Mouse (Mus musculus) limb, embryonic 15.5 days (tissue): Measurements from ENCODE around the gene Mybpc2. TPM values are rescaled to one million over a fixed set of nuclear protein-coding genes. Genes with fewer than 3 reads are reported as not detected.
A peak's percentile ranks its signal among the peaks of the same experiment; 100 is the strongest.

Source experiments
- ATAC-seq: fragments of 200-750 bp; cut with Nextera tagmentation; 2 replicates; pipeline ENCODE4 v1.8.0; 2017; ENCODE audit warnings: low read depth, moderate TSS enrichment; ENCODE audit not compliant: insufficient number of reproducible peaks, low FRiP score, low TSS enrichment
- H3K27ac ChIP-seq: fragments of 300-500 bp; sonication (generic); 2 replicates; pipeline ENCODE4 v1.5.1; 2015; ENCODE audit warnings: moderate library complexity, mild to moderate bottlenecking, inconsistent platforms
- H3K27me3 ChIP-seq: fragments of 300-500 bp; sonication (generic); 2 replicates; pipeline ENCODE4 v1.6.1; 2015; ENCODE audit warnings: inconsistent platforms
- H3K36me3 ChIP-seq: fragments of 300-500 bp; sonication (generic); 2 replicates; pipeline ENCODE4 v1.6.1; 2015; ENCODE audit warnings: inconsistent platforms
- H3K4me1 ChIP-seq: fragments of 300-500 bp; sonication (generic); 2 replicates; pipeline ENCODE4 v1.6.1; 2015; ENCODE audit warnings: inconsistent platforms
- H3K4me2 ChIP-seq: fragments of 300-500 bp; sonication (generic); 2 replicates; pipeline ENCODE4 v1.6.1; 2015; ENCODE audit warnings: mild to moderate bottlenecking, inconsistent platforms
- H3K4me3 ChIP-seq: fragments of 300-500 bp; sonication (generic); 2 replicates; pipeline ENCODE4 v1.5.1; 2015; ENCODE audit warnings: mild to moderate bottlenecking, inconsistent platforms
- H3K9ac ChIP-seq: fragments of 300-500 bp; sonication (generic); 2 replicates; pipeline ENCODE4 v1.6.1; 2015; ENCODE audit warnings: inconsistent platforms
- H3K9me3 ChIP-seq: fragments of 300-500 bp; sonication (generic); 2 replicates; pipeline ENCODE4 v1.6.1; 2016; ENCODE audit warnings: inconsistent platforms
- WGBS: fragments of 180-500 bp; shearing (Covaris S2); methylation state at CpG from one replicate; pipeline ENCODE4 v1.1.7; 2015; 5-methylcytosine and 5-hydroxymethylcytosine counted together
- polyA plus RNA-seq: library from polyadenylated mRNA; unstranded; fragments of >200 nt; fragmentation: Nextera tagmentation; extraction: Ambion mirVana; gene quantifications from 2 replicates; pipeline ENCODE4 v1.2.1, GENCODE M21; 2015

The Mybpc2 gene
- polyA plus RNA-seq, 1 experiment from 2014 or later: 0.13 TPM

DNA sequence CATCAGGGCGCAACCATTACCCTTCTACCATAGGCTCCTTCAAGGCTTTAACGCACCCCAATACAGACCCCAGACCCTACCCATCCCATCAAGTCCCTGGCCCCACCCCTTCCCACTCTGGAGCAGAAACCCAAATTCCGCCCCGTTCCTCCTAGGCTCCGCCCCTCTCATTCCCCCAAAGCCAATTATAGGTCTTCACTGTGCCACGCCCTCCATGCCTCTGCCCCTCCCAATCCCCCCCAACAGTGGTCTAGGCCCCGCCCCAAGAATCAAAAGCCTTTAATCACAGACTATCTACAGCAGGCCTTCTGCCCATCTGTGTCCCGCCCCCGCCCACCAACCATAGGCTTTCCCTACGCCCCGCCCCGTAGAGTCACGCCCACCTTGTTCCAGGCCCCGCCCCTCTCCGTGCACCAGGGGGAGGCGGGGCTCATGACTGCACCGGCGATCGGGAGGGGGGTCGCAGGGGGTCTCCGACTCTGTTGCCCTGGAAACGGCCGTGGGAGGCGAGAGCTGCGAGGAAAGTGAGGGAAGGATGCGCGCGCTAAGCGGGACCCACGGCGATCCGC lies 28.8 kb upstream of the Mybpc2 start:
- peak; percentile 81 for ATAC-seq
- H3K9me3 ChIP-seq: no peaks in the 10 kb centered on the region
- H3K4me3 ChIP-seq: peak overlapping the region; percentile 97
- H3K4me2 ChIP-seq: peak overlapping the region; percentile 81
- no peaks in the 10 kb centered on the region for H3K27me3 ChIP-seq
- H3K27ac ChIP-seq: peak overlapping the region; percentile 100
- peak overlapping the region; percentile 67 for H3K9ac ChIP-seq
- H3K36me3 ChIP-seq: peaks cover 30% of the 10 kb centered on the region
- 1% methylated on average over 32 of the region's 32 CpGs for WGBS
- H3K4me1 ChIP-seq: peaks cover 12% of the 10 kb centered on the region

DNA sequence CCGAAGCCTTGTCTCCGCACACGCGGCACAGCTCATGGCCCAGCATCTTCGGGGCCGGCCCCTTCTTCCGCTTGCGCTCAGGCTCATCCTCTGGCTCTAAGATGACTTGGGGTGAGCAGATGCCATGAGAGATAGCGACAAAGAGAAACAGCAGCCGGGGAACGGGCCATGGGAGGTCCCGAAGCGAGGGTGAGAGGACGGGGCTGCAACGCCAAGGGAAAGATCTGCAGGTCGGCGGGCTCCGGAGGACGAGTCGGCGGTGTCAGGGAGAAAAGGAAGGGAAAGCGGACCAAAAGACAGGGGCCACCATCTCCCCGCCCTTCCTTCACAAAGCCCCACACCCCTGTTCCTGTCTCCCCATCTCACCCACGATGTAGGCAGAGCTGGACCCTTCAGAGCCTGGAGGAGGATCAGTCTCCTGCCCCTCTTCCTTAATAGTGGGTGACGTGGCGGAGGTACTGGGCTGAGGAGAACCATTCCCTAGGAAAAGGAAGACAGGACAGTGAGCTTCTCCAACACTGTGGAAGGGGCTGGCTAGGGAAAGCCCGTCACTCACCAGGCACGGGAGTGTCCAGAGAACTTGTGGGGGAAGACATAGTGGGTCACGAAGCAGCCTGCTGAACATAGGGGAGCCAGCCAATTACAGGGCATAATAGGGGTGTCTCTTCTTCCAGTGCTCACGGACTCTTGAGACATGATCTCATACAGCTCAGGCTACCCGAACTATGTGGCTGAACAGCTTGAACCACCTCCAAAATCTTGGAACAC lies 27.9 kb upstream of the Mybpc2 start:
- WGBS: 88% methylated on average over 31 of the region's 31 CpGs
- Histone ChIP-seq H3K27ac (peak overlapping the region; percentile 100), H3K9ac (no peak overlapping the region), H3K4me3 (peak overlapping the region; percentile 97), H3K36me3 (peaks cover 30% of the 10 kb centered on the region), H3K27me3 (no peaks in the 10 kb centered on the region), H3K4me1 (peaks cover 21% of the 10 kb centered on the region), H3K4me2 (peak overlapping the region; percentile 81), H3K9me3 (no peaks in the 10 kb centered on the region)
- ATAC-seq: no peak

DNA sequence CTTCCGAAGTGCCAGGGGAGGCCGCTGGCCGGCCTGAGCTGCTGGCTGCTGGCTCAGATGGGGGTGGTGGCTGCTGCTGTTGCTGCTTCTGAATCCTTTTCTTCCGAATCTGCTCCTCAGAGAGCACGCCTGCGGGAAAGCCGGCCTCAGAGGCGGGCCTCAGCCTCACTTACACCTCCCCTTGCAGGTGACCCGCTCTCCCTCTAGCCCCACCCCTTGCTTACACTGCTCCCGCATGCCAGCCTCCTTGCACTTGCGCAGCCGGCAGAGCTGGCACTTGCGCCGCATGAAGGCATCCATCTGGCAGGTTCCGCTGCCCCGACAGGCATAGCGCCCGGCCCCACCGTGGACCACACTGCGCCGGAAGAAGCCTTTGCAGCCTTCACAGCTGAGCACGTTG lies 27.3 kb upstream of the Mybpc2 start:
- H3K27me3 ChIP-seq: no peaks in the 10 kb centered on the region
- H3K36me3 ChIP-seq: peaks cover 30% of the 10 kb centered on the region
- no peaks in the 10 kb centered on the region for H3K9me3 ChIP-seq
- 77% methylated on average over 22 of the region's 22 CpGs for WGBS
- H3K4me3 ChIP-seq: no peak overlapping the region
- H3K9ac ChIP-seq: no peak overlapping the region
- peaks cover 27% of the 10 kb centered on the region for H3K4me1 ChIP-seq
- ATAC-seq: no peak
- no peak overlapping the region for H3K4me2 ChIP-seq
- H3K27ac ChIP-seq: no peak overlapping the region

DNA sequence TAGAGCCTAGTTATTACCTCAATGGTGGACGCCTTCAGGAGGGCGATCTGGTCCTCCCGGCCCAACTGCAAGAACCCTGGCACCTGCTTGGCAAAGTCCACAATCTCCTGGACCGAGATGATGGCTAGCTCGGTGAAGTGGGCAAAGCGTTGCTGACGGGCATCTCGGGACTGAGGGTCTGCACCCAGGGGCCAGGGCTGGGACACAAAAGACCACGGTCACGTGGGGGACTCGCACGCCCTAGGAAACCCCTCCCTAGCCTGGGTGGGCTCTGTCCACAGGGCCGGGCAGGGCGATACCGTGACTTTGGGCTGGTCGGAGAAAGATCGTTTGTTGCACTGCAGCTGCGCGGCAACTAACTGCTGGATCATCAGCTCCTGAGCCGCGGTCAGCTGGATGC lies 26.8 kb upstream of the Mybpc2 start:
- Histone ChIP-seq H3K4me1 (peaks cover 28% of the 10 kb centered on the region), H3K4me3 (no peak overlapping the region), H3K27me3 (no peaks in the 10 kb centered on the region), H3K27ac (no peak overlapping the region), H3K9me3 (no peaks in the 10 kb centered on the region), H3K4me2 (no peak overlapping the region), H3K9ac (no peak overlapping the region), H3K36me3 (peaks cover 32% of the 10 kb centered on the region)
- WGBS: 92% methylated on average over 21 of the region's 21 CpGs
- no peak for ATAC-seq

- H3K27me3 ChIP-seq: no peaks in the 10 kb centered on the region
- H3K4me1 ChIP-seq: peaks cover 28% of the 10 kb centered on the region
- H3K9me3 ChIP-seq: no peaks in the 10 kb centered on the region
- no peak overlapping the region for H3K4me2 ChIP-seq
- no peak overlapping the region for H3K9ac ChIP-seq
- H3K4me3 ChIP-seq: no peak overlapping the region
- no peak overlapping the region for H3K27ac ChIP-seq
- no peak for ATAC-seq
- 94% methylated on average over 12 of the region's 12 CpGs for WGBS
- peaks cover 36% of the 10 kb centered on the region for H3K36me3 ChIP-seq
These were observed 25.9 kb upstream of the Mybpc2 start for GRCm38 (mm10) chr7:44550409-44550678.

GRCm38 (mm10) chr7:44549621-44550408 lies 25.4 kb upstream of the Mybpc2 start:
- peaks cover 40% of the 10 kb centered on the region for H3K36me3 ChIP-seq
- no peak overlapping the region for H3K4me2 ChIP-seq

GRCm38 (mm10) chr7:44548497-44549087 lies 24.1 kb upstream of the Mybpc2 start, which contains the start of gene Pold1:
Gene Pold1 (minus strand): TSS chr7:44548849.
- peaks cover 40% of the 10 kb centered on the region for H3K36me3 ChIP-seq
- ATAC-seq: peak; percentile 92
- WGBS: under 1% methylated on average over 43 of the region's 43 CpGs
- peak within 1 kb of the TSS; percentile 87 for H3K4me2 ChIP-seq
- peak within 1 kb of the TSS; percentile 87 for H3K27ac ChIP-seq
- peak within 1 kb of the TSS; percentile 55 for H3K9ac ChIP-seq
- H3K4me1 ChIP-seq: peaks cover 28% of the 10 kb centered on the region
- no peaks in the 10 kb centered on the region for H3K9me3 ChIP-seq
- H3K4me3 ChIP-seq: peak within 1 kb of the TSS; percentile 69
- H3K27me3 ChIP-seq: no peaks in the 10 kb centered on the region

More at GRCm38 (mm10) chr7:44549621-44550408, 25.4 kb upstream of the Mybpc2 start:
- 93% methylated on average over 23 of the region's 23 CpGs for WGBS
- ATAC-seq: no peak
- no peaks in the 10 kb centered on the region for H3K27me3 ChIP-seq
- no peak overlapping the region for H3K4me3 ChIP-seq
- no peak overlapping the region for H3K9ac ChIP-seq
- no peaks in the 10 kb centered on the region for H3K9me3 ChIP-seq
- no peak overlapping the region for H3K27ac ChIP-seq
- peaks cover 28% of the 10 kb centered on the region for H3K4me1 ChIP-seq

GRCm38 (mm10) chr7:44547725-44548124 lies 23.3 kb upstream of the Mybpc2 start:
- Histone ChIP-seq H3K9me3 (no peaks in the 10 kb centered on the region), H3K4me2 (peak overlapping the region; percentile 87), H3K27me3 (no peaks in the 10 kb centered on the region), H3K36me3 (peaks cover 45% of the 10 kb centered on the region), H3K4me3 (peak overlapping the region; percentile 69), H3K27ac (peak overlapping the region; percentile 87; the same call in 1 of the 2 replicates), H3K9ac (peak overlapping the region; percentile 55), H3K4me1 (peaks cover 22% of the 10 kb centered on the region)
- ATAC-seq: no peak
- 24% methylated on average over 5 of the region's 5 CpGs for WGBS

DNA sequence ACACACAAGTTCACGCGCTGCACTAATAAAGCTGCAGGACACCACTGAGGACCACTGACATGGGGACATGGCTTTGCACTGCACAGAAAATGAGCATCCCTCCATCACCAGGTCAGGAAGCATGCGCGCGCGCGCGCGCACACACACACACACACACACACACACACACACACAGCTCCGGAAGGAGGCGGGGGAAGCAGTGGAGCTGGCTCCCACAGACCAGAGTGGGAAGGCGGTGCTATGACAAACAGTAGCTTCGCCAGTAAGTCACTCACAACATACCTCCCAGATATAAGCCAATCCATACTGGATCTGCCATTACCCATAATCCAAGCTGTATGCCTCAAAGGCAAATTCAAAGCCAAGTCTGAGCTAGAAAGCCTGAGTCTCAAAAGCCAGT lies 22.6 kb upstream of the Mybpc2 start:
- H3K9ac ChIP-seq: no peak overlapping the region; the same call in 1 of the 2 replicates
- no peak overlapping the region for H3K27ac ChIP-seq

DNA sequence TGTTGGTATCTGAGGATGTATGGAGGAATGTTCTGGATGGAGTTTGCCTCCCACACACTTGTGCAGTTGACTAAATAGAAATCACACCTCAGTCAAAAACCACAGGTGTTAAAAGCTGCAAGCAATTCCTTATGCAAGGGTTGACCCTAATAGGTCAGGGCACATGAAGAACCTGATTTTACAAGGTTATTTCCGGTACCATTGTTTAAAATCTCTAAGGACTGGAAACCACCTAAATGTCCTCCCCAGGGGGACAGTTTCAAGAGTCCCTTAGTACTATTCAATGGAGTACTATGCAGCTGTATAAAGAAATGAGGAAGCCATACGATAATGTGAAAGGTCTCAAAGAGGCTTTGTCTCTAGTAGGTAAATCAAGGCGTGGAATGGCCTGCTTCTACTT lies 21.8 kb upstream of the Mybpc2 start:
- no peaks in the 10 kb centered on the region for H3K9me3 ChIP-seq
- no peak overlapping the region for H3K27ac ChIP-seq
- peaks cover 17% of the 10 kb centered on the region for H3K4me1 ChIP-seq
- no peak overlapping the region for H3K9ac ChIP-seq
- WGBS: 98% methylated on average over 3 of the region's 3 CpGs
- no peak for ATAC-seq
- H3K4me2 ChIP-seq: no peak overlapping the region
- H3K4me3 ChIP-seq: no peak overlapping the region
- peaks cover 49% of the 10 kb centered on the region for H3K36me3 ChIP-seq
- H3K27me3 ChIP-seq: no peaks in the 10 kb centered on the region

More for the DNA sequence above, 22.6 kb upstream of the Mybpc2 start:
- WGBS: 95% methylated on average over 13 of the region's 13 CpGs
- ATAC-seq: no peak
- Histone ChIP-seq H3K36me3 (peaks cover 49% of the 10 kb centered on the region), H3K4me3 (peak overlapping the region; percentile 69; the same call in 1 of the 2 replicates), H3K9me3 (no peaks in the 10 kb centered on the region), H3K4me2 (peak overlapping the region; percentile 87), H3K27me3 (no peaks in the 10 kb centered on the region), H3K4me1 (peaks cover 17% of the 10 kb centered on the region)

- 75% methylated on average over 12 of the region's 12 CpGs for WGBS
- H3K27ac ChIP-seq: no peak overlapping the region
- H3K4me1 ChIP-seq: peaks cover 14% of the 10 kb centered on the region
- H3K9me3 ChIP-seq: no peaks in the 10 kb centered on the region
- H3K4me2 ChIP-seq: no peak overlapping the region
- H3K9ac ChIP-seq: 0 out of 2 replicates have a peak overlapping the region, but pooled peaks have one; percentile 20
- H3K36me3 ChIP-seq: peaks cover 61% of the 10 kb centered on the region
- no peaks in the 10 kb centered on the region for H3K27me3 ChIP-seq
- no peak for ATAC-seq
- H3K4me3 ChIP-seq: no peak overlapping the region
These were observed 18.6 kb upstream of the Mybpc2 start for GRCm38 (mm10) chr7:44543071-44543470.
